Mouse (Mus musculus): ENCODE results near the gene Macf1. TPM values are rescaled to one million over a fixed set of nuclear protein-coding genes. Genes with fewer than 3 reads are reported as not detected.

Gene Macf1
- polyA plus RNA-seq, 1 experiment from 2014 or later = 61.8 TPM

DNA sequence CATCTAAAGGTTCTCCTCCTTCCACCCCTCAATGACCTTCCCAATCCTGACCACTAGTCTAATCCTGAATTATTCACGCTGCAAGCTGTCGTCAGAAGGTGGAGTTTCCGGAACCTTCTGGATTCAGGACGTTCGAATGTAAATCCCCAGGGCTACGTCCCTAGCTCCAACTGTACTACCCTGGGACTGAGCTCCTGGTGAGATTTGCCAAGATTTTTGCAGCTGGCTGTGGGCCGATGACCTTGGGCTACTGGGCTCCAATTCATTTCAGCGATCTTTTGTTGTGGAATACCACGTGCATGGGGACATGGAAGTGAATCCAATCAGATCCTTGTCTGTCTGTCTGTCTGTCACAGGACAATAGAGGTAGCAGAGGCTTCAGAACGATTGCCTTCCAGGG is 6.2 kb upstream of the Macf1 start:
- H3K27ac ChIP-seq = no peak overlapping the region
- 82% methylated on average over 10 of the region's 10 CpGs for WGBS
- no peaks in the 10 kb centered on the region for H3K9me3 ChIP-seq
- H3K4me3 ChIP-seq = no peak overlapping the region
- ATAC-seq (ENCODE audit: low FRiP score, low read depth) = no peak
- H3K4me2 ChIP-seq (replicated peaks) = no peak overlapping the region
- H3K36me3 ChIP-seq = no peaks in the 10 kb centered on the region
- H3K27me3 ChIP-seq (replicated peaks) = no peaks in the 10 kb centered on the region
- H3K4me1 ChIP-seq = peaks cover 20% of the 10 kb centered on the region
- no peak overlapping the region for H3K9ac ChIP-seq

GRCm38 (mm10) chr4:123687025-123687781 is 3.0 kb upstream of the Macf1 start:
- peak; percentile 66 for ATAC-seq (ENCODE audit: low FRiP score, low read depth)
- Histone ChIP-seq H3K4me1 (peaks cover 25% of the 10 kb centered on the region), H3K36me3 (peaks cover 7% of the 10 kb centered on the region; the same call in 1 of the 2 replicates), H3K27me3 (replicated peaks) (no peaks in the 10 kb centered on the region), H3K27ac (peak overlapping the region; percentile 75), H3K9me3 (no peaks in the 10 kb centered on the region), H3K4me2 (replicated peaks) (peak overlapping the region; percentile 99), H3K9ac (peak overlapping the region; percentile 91), H3K4me3 (peak overlapping the region; percentile 87)
- under 1% methylated on average over 50 of the region's 89 CpGs for WGBS

DNA sequence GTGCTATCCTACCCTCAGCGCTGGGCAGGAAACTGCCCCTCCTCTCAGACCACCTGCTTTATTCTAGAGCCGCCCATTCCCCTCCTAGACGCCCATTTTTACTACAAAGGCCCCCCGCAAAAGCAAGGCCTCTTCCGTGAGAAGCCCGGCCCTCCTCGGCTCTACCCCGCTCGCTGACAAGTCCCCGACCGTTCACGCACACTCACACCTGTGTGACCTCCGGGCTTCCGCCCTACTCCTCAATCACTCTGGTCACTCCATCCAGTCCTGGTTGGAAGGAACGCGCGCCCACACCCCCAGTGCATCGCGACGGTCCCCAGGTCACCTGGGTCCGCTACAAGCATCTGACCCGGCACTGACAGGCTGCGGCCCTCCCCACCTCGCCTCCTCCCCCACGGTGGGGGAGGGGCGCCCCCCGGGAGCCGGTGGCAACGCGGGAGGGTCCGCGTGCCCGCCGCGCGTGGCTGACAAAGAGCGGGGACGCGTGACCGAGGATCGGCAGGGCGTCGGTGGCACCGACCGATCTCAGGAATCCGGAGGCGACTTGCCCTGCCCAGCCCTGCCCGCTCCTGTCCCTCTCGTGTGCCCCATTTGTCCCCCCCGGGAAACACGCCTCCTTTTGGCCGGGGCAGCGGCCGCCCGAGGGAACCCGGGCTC is 2.3 kb upstream of the Macf1 start:
- H3K27ac ChIP-seq = peak overlapping the region; percentile 75
- peak overlapping the region; percentile 87 for H3K4me3 ChIP-seq
- H3K9me3 ChIP-seq = no peaks in the 10 kb centered on the region
- H3K4me1 ChIP-seq = peaks cover 25% of the 10 kb centered on the region
- H3K9ac ChIP-seq = peak overlapping the region; percentile 91
- WGBS = under 1% methylated on average over 56 of the region's 56 CpGs
- no peaks in the 10 kb centered on the region for H3K27me3 ChIP-seq (replicated peaks)
- peak; percentile 59 for ATAC-seq (ENCODE audit: low FRiP score, low read depth)
- H3K4me2 ChIP-seq (replicated peaks) = peak overlapping the region; percentile 99
- H3K36me3 ChIP-seq = peaks cover 7% of the 10 kb centered on the region; the same call in 1 of the 2 replicates

GRCm38 (mm10) chr4:123685506-123686242 is 1.5 kb upstream of the Macf1 start:
- no peaks in the 10 kb centered on the region for H3K27me3 ChIP-seq (replicated peaks)
- H3K4me1 ChIP-seq = peaks cover 28% of the 10 kb centered on the region
- no peaks in the 10 kb centered on the region for H3K9me3 ChIP-seq
- H3K27ac ChIP-seq = no peak overlapping the region
- ATAC-seq (ENCODE audit: low FRiP score, low read depth) = 0 out of 2 replicates have a peak, but pooled peaks have one; percentile 9
- H3K36me3 ChIP-seq = peaks cover 7% of the 10 kb centered on the region; the same call in 1 of the 2 replicates
- 40% methylated on average over 8 of the region's 8 CpGs for WGBS
- H3K9ac ChIP-seq = peak overlapping the region; percentile 91
- peak overlapping the region; percentile 87 for H3K4me3 ChIP-seq
- H3K4me2 ChIP-seq (replicated peaks) = peak overlapping the region; percentile 99

DNA sequence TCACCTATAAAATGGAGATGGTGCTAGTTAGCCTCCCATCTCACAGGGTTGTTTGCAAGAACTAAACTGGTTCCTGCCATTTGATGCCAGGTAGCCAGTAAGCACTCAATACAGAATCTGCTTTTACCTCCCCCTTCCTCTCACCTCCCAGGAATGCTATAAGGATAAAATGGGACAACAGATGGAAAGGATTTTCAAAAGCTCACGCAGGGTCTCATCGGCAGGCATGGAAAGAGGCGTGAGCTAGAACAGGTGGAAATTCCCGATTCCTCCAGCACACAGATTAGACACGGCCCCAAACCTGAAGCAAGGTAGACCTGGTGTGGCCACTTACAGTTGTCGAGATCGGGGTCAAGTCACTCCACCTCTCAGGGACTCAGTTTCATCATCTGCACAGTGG is 886 bp upstream of the Macf1 start:
- Histone ChIP-seq H3K36me3 (peaks cover 7% of the 10 kb centered on the region; the same call in 1 of the 2 replicates), H3K27me3 (replicated peaks) (no peaks in the 10 kb centered on the region), H3K9ac (no peak overlapping the region), H3K4me2 (replicated peaks) (peak overlapping the region; percentile 99), H3K4me1 (peaks cover 28% of the 10 kb centered on the region), H3K9me3 (no peaks in the 10 kb centered on the region), H3K27ac (no peak overlapping the region), H3K4me3 (peak overlapping the region; percentile 87)
- WGBS = 80% methylated on average over 7 of the region's 7 CpGs
- no peak for ATAC-seq (ENCODE audit: low FRiP score, low read depth)

DNA sequence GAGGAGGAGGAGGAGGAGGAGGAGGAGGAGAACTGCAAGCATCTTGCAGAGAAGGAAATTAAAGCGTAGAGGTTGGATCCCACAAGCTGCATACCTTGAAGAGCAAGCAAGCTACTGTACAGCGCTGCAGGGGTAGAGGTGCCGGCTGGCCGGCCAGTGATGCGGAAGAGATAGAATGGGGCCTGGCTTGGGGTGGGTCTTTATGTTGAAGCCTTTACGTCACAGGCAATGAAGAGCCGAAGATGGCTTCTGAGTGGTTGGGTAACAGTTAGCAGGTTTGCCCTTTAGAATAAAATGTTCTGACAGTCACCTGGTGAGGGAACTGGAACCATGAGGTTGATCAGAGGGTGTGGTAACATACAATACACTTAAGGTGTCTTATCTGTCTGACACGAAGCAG is 1.9 kb downstream of the Macf1 start:
- Histone ChIP-seq H3K9me3 (no peaks in the 10 kb centered on the region), H3K9ac (no peak overlapping the region), H3K4me2 (replicated peaks) (no peak overlapping the region; the same call in 1 of the 2 replicates), H3K36me3 (peaks cover 7% of the 10 kb centered on the region; the same call in 1 of the 2 replicates), H3K4me1 (peaks cover 29% of the 10 kb centered on the region), H3K4me3 (no peak overlapping the region), H3K27ac (no peak overlapping the region), H3K27me3 (replicated peaks) (no peaks in the 10 kb centered on the region)
- WGBS = 79% methylated on average over 8 of the region's 8 CpGs
- ATAC-seq (ENCODE audit: low FRiP score, low read depth) = no peak

DNA sequence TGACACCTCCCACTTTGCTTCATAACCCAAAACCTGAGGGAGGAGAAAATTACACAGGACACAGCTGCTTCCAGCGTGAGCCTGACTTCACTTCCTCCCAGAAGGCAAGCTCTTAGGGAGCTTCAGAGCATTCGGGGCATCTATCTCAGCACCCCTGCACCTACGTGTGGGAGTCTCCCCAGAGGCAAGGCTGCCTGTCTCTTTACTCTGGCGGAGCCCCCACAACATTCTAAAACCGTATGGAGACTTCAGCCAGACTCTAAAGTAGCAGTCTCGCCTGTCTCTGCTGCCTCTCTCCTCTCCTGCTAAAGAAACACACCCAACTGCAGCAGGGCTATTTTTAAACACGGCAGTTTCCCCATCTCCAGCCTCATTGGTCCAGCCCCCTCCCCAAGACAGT is 3.2 kb downstream of the Macf1 start:
- peaks cover 28% of the 10 kb centered on the region for H3K4me1 ChIP-seq
- no peak overlapping the region for H3K27ac ChIP-seq
- H3K4me2 ChIP-seq (replicated peaks) = no peak overlapping the region
- peaks cover 7% of the 10 kb centered on the region; the same call in 1 of the 2 replicates for H3K36me3 ChIP-seq
- no peaks in the 10 kb centered on the region for H3K9me3 ChIP-seq
- H3K4me3 ChIP-seq = no peak overlapping the region
- H3K27me3 ChIP-seq (replicated peaks) = no peaks in the 10 kb centered on the region
- H3K9ac ChIP-seq = no peak overlapping the region
- no peak for ATAC-seq (ENCODE audit: low FRiP score, low read depth)
- WGBS = 61% methylated on average over 7 of the region's 7 CpGs

DNA sequence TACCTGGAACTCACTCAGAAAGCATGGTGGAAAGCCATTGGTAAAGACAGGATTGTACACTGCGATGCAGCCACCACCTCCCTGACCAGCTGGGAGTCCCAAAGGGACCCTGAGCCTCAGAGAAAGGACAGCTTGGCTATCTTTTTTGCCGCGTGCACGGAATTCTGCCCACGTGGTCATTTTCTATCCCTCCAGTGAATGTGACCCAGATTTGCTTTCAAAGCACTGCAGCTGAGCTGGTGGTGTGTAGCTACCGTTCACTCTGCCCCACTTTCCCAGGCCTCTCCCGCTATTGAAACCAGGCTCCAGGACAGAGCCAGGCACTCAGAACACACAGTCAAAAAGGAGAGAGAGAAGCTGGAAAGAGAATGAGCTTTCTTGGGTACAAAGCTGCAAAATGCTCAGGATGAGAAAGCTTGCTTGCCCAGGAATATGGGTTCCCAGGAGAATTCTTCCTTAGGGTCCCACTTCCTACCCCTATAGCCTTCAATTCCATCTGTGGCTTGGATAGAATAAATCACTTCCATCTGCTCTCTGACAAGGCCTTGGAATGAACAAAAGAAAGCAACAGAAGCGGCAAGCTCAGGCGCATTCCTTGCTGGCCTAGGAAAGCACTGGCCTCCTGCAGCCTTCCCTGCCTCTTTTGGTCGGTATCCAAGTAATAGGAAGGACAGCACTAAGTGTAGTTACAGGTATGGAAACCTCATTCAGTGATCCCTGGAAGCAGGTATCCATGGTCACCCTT is 6.9 kb downstream of the Macf1 start:
- Histone ChIP-seq H3K4me2 (replicated peaks) (no peak overlapping the region), H3K36me3 (no peaks in the 10 kb centered on the region), H3K9ac (no peak overlapping the region), H3K27ac (peak overlapping the region; percentile 6; the same call in 1 of the 2 replicates), H3K9me3 (no peaks in the 10 kb centered on the region), H3K4me1 (peaks cover 16% of the 10 kb centered on the region), H3K27me3 (replicated peaks) (no peaks in the 10 kb centered on the region), H3K4me3 (no peak overlapping the region)
- ATAC-seq (ENCODE audit: low FRiP score, low read depth) = no peak
- 35% methylated on average over 10 of the region's 10 CpGs for WGBS

GRCm38 (mm10) chr4:123670598-123670997 is 13.6 kb downstream of the Macf1 start:
- Histone ChIP-seq H3K4me2 (replicated peaks) (no peak overlapping the region), H3K27me3 (replicated peaks) (no peaks in the 10 kb centered on the region), H3K4me1 (peaks cover 31% of the 10 kb centered on the region), H3K4me3 (no peak overlapping the region), H3K36me3 (no peaks in the 10 kb centered on the region), H3K9me3 (no peaks in the 10 kb centered on the region), H3K27ac (no peak overlapping the region), H3K9ac (no peak overlapping the region)
- ATAC-seq (ENCODE audit: low FRiP score, low read depth) = no peak; the same call in 1 of the 2 replicates

DNA sequence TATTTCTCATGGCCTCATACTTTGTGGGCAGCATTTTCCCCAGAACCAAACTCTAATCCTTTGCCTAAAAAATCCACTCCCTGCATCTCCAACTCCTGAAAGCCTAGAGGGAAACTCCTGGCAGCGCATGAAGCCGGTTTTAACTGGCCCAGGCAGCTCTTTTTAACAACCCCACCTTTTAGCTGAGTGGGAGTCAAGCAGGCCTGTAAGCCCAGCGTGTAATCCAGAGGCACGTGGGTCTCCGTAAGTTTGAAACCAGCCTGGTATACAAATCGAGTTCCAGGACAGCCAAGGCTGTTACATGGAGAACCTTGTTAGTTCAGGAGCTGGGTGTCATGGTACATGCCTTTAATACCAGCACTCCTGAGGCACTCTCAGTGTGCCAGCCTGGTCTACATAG is 14.5 kb downstream of the Macf1 start:
- Histone ChIP-seq H3K4me3 (no peak overlapping the region), H3K9me3 (no peaks in the 10 kb centered on the region), H3K9ac (no peak overlapping the region)

GRCm38 (mm10) chr4:123667260-123667867 is 16.8 kb downstream of the Macf1 start:
- WGBS = 4% methylated on average over 1 of the region's 1 CpGs
- no peak for ATAC-seq (ENCODE audit: low FRiP score, low read depth)
- H3K9ac ChIP-seq = no peak overlapping the region
- H3K4me3 ChIP-seq = no peak overlapping the region
- H3K4me2 ChIP-seq (replicated peaks) = peak overlapping the region; percentile 30
- peaks cover 50% of the 10 kb centered on the region for H3K4me1 ChIP-seq
- no peaks in the 10 kb centered on the region for H3K27me3 ChIP-seq (replicated peaks)
- no peaks in the 10 kb centered on the region for H3K36me3 ChIP-seq
- no peaks in the 10 kb centered on the region for H3K9me3 ChIP-seq
- no peak overlapping the region for H3K27ac ChIP-seq

More for the DNA sequence above, 14.5 kb downstream of the Macf1 start:
- ATAC-seq (ENCODE audit: low FRiP score, low read depth) = no peak
- no peaks in the 10 kb centered on the region for H3K36me3 ChIP-seq
- H3K4me2 ChIP-seq (replicated peaks) = no peak overlapping the region
- H3K27ac ChIP-seq = no peak overlapping the region
- WGBS = 72% methylated on average over 6 of the region's 6 CpGs
- peaks cover 37% of the 10 kb centered on the region for H3K4me1 ChIP-seq
- no peaks in the 10 kb centered on the region for H3K27me3 ChIP-seq (replicated peaks)

Data from neural tube, embryonic 12.5 days (tissue).